Mouse (Mus musculus) lung, adult 2 months (tissue): ENCODE results near the gene Hapln1.

ENCODE experiments used
- CTCF ChIP-seq: fragments of 200-500 bp; IDR thresholded peaks from 2 replicates; pipeline ENCODE4 v1.5.1; 2011; ENCODE audit warnings: mild to moderate bottlenecking, low read length, control low read depth; ENCODE audit not compliant: insufficient read depth
- POLR2A ChIP-seq: fragments of 200-500 bp; IDR thresholded peaks from 2 replicates; pipeline ENCODE4 v1.6.1; 2011; ENCODE audit warnings: low read depth, mild to moderate bottlenecking, control low read depth, low read length, borderline replicate concordance; ENCODE audit errors: extremely low read depth

DNA sequence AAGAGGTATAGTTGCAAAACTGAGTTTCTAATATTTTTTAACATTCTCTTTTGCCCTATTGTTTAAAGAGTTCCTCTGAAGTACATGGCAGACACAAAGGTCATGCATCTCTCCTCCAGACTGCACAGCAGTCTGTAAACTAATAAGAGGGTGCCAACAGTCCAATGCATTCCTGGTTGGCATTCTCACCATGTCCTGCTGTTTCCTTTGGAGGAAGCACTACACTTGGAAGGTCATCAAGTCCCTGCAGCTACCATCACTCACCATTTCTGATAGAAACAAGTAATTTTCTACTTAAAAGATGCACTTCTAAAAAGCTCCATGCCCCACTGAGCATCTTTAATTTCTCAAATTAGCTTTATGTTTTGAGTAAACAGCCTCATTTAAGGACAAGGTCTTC, 57.8 kb downstream of the Hapln1 start:
- TF ChIP-seq CTCF (no peak), POLR2A (no peak)
